Mouse (Mus musculus): ENCODE data around the gene Mum1. TPM values are rescaled to one million over a fixed set of nuclear protein-coding genes. Genes with fewer than 3 reads are reported as not detected.

Gene Mum1
- polyA plus RNA-seq, 1 experiment from 2014 or later = 63.4 TPM

GRCm38 (mm10) chr10:80186649-80187048 lies 39.6 kb upstream of the Mum1 start:
- 62% methylated on average over 27 of the region's 27 CpGs for WGBS
- no peak for DNase-seq
- no peak for ATAC-seq (ENCODE audit: insufficient read depth)
- Histone ChIP-seq H3K36me3 (ENCODE audit: insufficient read depth) (peaks cover 28% of the 10 kb centered on the region), H3K27me3 (ENCODE audit: insufficient read depth, low read length) (peaks cover 31% of the 10 kb centered on the region), H3K9me3 (ENCODE audit: low read depth, low read length) (no peaks in the 10 kb centered on the region), H3K27ac (ENCODE audit: low read depth) (no peak overlapping the region), H3K4me1 (ENCODE audit: insufficient read depth) (no peaks in the 10 kb centered on the region), H3K4me3 (ENCODE audit: low read depth, low read length) (no peak overlapping the region), H3K4me2 (no peak overlapping the region), H3K9ac (no peak overlapping the region)
- no peak for TF ChIP-seq CTCF (IDR thresholded peaks at IDR 0.05; ENCODE audit: low read depth)

GRCm38 (mm10) chr10:80187739-80188138 lies 38.5 kb upstream of the Mum1 start:
- ATAC-seq (ENCODE audit: insufficient read depth) = no peak
- no peak overlapping the region for H3K27ac ChIP-seq (ENCODE audit: low read depth)
- H3K4me2 ChIP-seq = no peak overlapping the region
- no peaks in the 10 kb centered on the region for H3K9me3 ChIP-seq (ENCODE audit: low read depth, low read length)
- 89% methylated on average over 10 of the region's 10 CpGs for WGBS
- peaks cover 26% of the 10 kb centered on the region for H3K36me3 ChIP-seq (ENCODE audit: insufficient read depth)
- H3K4me1 ChIP-seq (ENCODE audit: insufficient read depth) = no peaks in the 10 kb centered on the region
- H3K9ac ChIP-seq = no peak overlapping the region
- no peak for DNase-seq
- no peak for TF ChIP-seq CTCF (IDR thresholded peaks at IDR 0.05; ENCODE audit: low read depth)
- H3K4me3 ChIP-seq (ENCODE audit: low read depth, low read length) = no peak overlapping the region
- H3K27me3 ChIP-seq (ENCODE audit: insufficient read depth, low read length) = peaks cover 31% of the 10 kb centered on the region

GRCm38 (mm10) chr10:80188453-80189024 lies 37.7 kb upstream of the Mum1 start:
- Histone ChIP-seq H3K4me3 (ENCODE audit: low read depth, low read length) (no peak overlapping the region), H3K9me3 (ENCODE audit: low read depth, low read length) (no peaks in the 10 kb centered on the region), H3K27ac (ENCODE audit: low read depth) (no peak overlapping the region), H3K27me3 (ENCODE audit: insufficient read depth, low read length) (peaks cover 31% of the 10 kb centered on the region), H3K4me1 (ENCODE audit: insufficient read depth) (no peaks in the 10 kb centered on the region), H3K36me3 (ENCODE audit: insufficient read depth) (peaks cover 26% of the 10 kb centered on the region), H3K4me2 (no peak overlapping the region), H3K9ac (no peak overlapping the region)
- no peak for TF ChIP-seq CTCF (IDR thresholded peaks at IDR 0.05; ENCODE audit: low read depth)
- ATAC-seq (ENCODE audit: insufficient read depth) = no peak
- WGBS = 78% methylated on average over 15 of the region's 15 CpGs
- DNase-seq = no peak

- Histone ChIP-seq H3K27me3 (ENCODE audit: insufficient read depth, low read length) (peaks cover 31% of the 10 kb centered on the region), H3K9ac (peak overlapping the region; percentile 44; the same call in 1 of the 2 replicates), H3K27ac (ENCODE audit: low read depth) (no peak overlapping the region), H3K4me2 (peak overlapping the region; percentile 71), H3K36me3 (ENCODE audit: insufficient read depth) (peaks cover 26% of the 10 kb centered on the region), H3K9me3 (ENCODE audit: low read depth, low read length) (no peaks in the 10 kb centered on the region), H3K4me3 (ENCODE audit: low read depth, low read length) (peak overlapping the region; percentile 42), H3K4me1 (ENCODE audit: insufficient read depth) (no peaks in the 10 kb centered on the region)
- DNase-seq (no peak), ATAC-seq (ENCODE audit: insufficient read depth) (no peak)
- WGBS = 10% methylated on average over 21 of the region's 21 CpGs
- no peak for TF ChIP-seq CTCF (IDR thresholded peaks at IDR 0.05; ENCODE audit: low read depth)
These were observed 36.2 kb upstream of the Mum1 start for GRCm38 (mm10) chr10:80189999-80190398.

- H3K27ac ChIP-seq (ENCODE audit: low read depth) = no peak overlapping the region
- H3K4me1 ChIP-seq (ENCODE audit: insufficient read depth) = no peaks in the 10 kb centered on the region
- no peak for TF ChIP-seq CTCF (IDR thresholded peaks at IDR 0.05; ENCODE audit: low read depth)
- H3K4me2 ChIP-seq = peak overlapping the region; percentile 71
- peaks cover 26% of the 10 kb centered on the region for H3K36me3 ChIP-seq (ENCODE audit: insufficient read depth)
- peak; percentile 51 for ATAC-seq (ENCODE audit: insufficient read depth)
- peak; percentile 63 for DNase-seq
- no peaks in the 10 kb centered on the region for H3K9me3 ChIP-seq (ENCODE audit: low read depth, low read length)
- H3K9ac ChIP-seq = peak overlapping the region; percentile 44
- peaks cover 31% of the 10 kb centered on the region for H3K27me3 ChIP-seq (ENCODE audit: insufficient read depth, low read length)
- H3K4me3 ChIP-seq (ENCODE audit: low read depth, low read length) = peak overlapping the region; percentile 42
- WGBS = under 1% methylated on average over 46 of the region's 48 CpGs
These were observed 35.7 kb upstream of the Mum1 start for GRCm38 (mm10) chr10:80190491-80191051.

GRCm38 (mm10) chr10:80193976-80194375 lies 32.3 kb upstream of the Mum1 start:
- Histone ChIP-seq H3K9ac (no peak overlapping the region), H3K36me3 (ENCODE audit: insufficient read depth) (peaks cover 2% of the 10 kb centered on the region), H3K4me1 (ENCODE audit: insufficient read depth) (no peaks in the 10 kb centered on the region), H3K27me3 (ENCODE audit: insufficient read depth, low read length) (peaks cover 25% of the 10 kb centered on the region), H3K9me3 (ENCODE audit: low read depth, low read length) (no peaks in the 10 kb centered on the region), H3K27ac (ENCODE audit: low read depth) (no peak overlapping the region), H3K4me3 (ENCODE audit: low read depth, low read length) (no peak overlapping the region), H3K4me2 (no peak overlapping the region)
- 76% methylated on average over 6 of the region's 6 CpGs for WGBS
- no peak for ATAC-seq (ENCODE audit: insufficient read depth)
- TF ChIP-seq CTCF (IDR thresholded peaks at IDR 0.05; ENCODE audit: low read depth) = no peak
- DNase-seq = no peak

GRCm38 (mm10) chr10:80194441-80194840 lies 31.8 kb upstream of the Mum1 start:
- H3K4me3 ChIP-seq (ENCODE audit: low read depth, low read length) = no peak overlapping the region
- ATAC-seq (ENCODE audit: insufficient read depth) = no peak
- H3K9ac ChIP-seq = no peak overlapping the region
- no peak overlapping the region for H3K4me2 ChIP-seq
- TF ChIP-seq CTCF (IDR thresholded peaks at IDR 0.05; ENCODE audit: low read depth) = no peak
- no peaks in the 10 kb centered on the region for H3K4me1 ChIP-seq (ENCODE audit: insufficient read depth)
- DNase-seq = no peak
- no peaks in the 10 kb centered on the region for H3K36me3 ChIP-seq (ENCODE audit: insufficient read depth)
- WGBS = 59% methylated on average over 8 of the region's 8 CpGs
- H3K27me3 ChIP-seq (ENCODE audit: insufficient read depth, low read length) = peaks cover 22% of the 10 kb centered on the region
- H3K9me3 ChIP-seq (ENCODE audit: low read depth, low read length) = no peaks in the 10 kb centered on the region
- no peak overlapping the region for H3K27ac ChIP-seq (ENCODE audit: low read depth)
